Mouse (Mus musculus) stomach, postnatal 0 days (tissue): ENCODE data around the gene Bach2.

Experiments
- CTCF ChIP-seq: IDR thresholded peaks from 2 replicates; pipeline ENCODE4 v1.5.1; 2016; ENCODE audit warnings: antibody characterized with exemption, low read depth, mild to moderate bottlenecking, moderate library complexity
- EP300 ChIP-seq: optimal IDR thresholded peaks from 2 replicates; pipeline ENCODE3; 2016; ENCODE audit warnings: antibody characterized with exemption

DNA sequence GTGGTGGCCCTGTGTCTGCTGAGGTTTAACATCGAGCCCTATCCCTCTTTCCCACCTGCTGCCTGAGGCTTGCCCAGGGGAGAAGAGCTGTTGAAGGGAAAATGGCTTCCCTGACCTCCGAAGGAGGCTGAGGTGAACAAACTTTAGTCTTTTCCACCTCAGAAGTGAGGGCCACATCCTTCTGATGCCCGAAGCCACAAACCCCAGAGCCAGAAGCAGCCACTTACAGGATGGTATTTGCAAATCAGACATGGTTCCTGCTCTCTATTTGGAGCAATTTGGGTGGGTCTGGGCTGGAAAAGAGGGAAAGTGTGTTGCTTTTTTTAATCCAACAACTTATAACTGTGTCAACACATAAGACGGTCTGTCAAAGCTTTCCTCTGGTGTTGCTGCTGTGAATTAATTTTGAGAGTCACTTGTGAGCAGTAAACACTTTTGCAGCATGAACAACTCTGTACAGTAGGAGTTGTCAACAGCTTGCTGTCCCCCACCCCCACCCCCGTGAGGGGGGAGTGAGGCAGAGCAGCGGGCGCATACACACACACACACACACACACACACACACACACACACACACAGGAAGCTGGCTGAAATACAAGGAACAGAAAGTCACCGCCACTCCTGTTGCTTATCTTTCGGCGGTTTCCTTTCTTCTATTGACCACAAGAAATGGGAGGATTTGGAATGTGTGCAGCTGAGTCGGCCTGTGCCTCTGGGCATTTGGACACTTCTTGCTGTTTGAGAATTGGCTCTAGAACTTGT is 149.1 kb downstream of the Bach2 start:
- TF ChIP-seq CTCF (no peak), EP300 (no peak)
